Mouse (Mus musculus) stomach, embryonic 14.5 days (tissue): Measurements from ENCODE around the gene Mei1. TPM values are rescaled to one million over a fixed set of nuclear protein-coding genes. Genes with fewer than 3 reads are reported as not detected.

ENCODE experiments used
- ATAC-seq: fragments of 200-750 bp; cut with Nextera tagmentation; 2 replicates; pipeline ENCODE4 v1.8.0; 2017; ENCODE audit warnings: low read depth, moderate TSS enrichment; ENCODE audit not compliant: insufficient number of reproducible peaks, insufficient read depth, low FRiP score
- H3K27ac ChIP-seq: fragments of 300-500 bp; sonication (generic); 2 replicates; pipeline ENCODE4 v1.5.1; 2014; ENCODE audit warnings: mild to moderate bottlenecking, low read length, moderate library complexity, mixed read lengths
- H3K27me3 ChIP-seq: fragments of 300-500 bp; sonication (generic); 2 replicates; pipeline ENCODE4 v1.6.1; 2014; ENCODE audit warnings: low read length, control low read depth, mixed read lengths; ENCODE audit not compliant: control insufficient read depth, insufficient read depth
- H3K36me3 ChIP-seq: fragments of 300-500 bp; sonication (generic); 2 replicates; pipeline ENCODE4 v1.6.1; 2014; ENCODE audit warnings: mild to moderate bottlenecking, control low read depth, low read length, moderate library complexity, mixed read lengths; ENCODE audit not compliant: control insufficient read depth, insufficient read depth
- H3K4me1 ChIP-seq: fragments of 300-500 bp; sonication (generic); 2 replicates; pipeline ENCODE4 v1.6.1; 2014; ENCODE audit warnings: low read length, control low read depth, mixed read lengths; ENCODE audit not compliant: control insufficient read depth, insufficient read depth
- H3K4me2 ChIP-seq: fragments of 300-500 bp; sonication (generic); replicated peaks from 2 replicates; pipeline ENCODE4 v1.6.1; 2014; ENCODE audit warnings: low read depth, low read length, control low read depth
- H3K4me3 ChIP-seq: fragments of 300-500 bp; sonication (generic); 2 replicates; pipeline ENCODE4 v1.5.1; 2014; ENCODE audit warnings: low read depth, low read length, control low read depth
- H3K9ac ChIP-seq: fragments of 300-500 bp; sonication (generic); replicated peaks from 2 replicates; pipeline ENCODE4 v1.6.1; 2014; ENCODE audit warnings: low read depth, mild to moderate bottlenecking, control low read depth, low read length, moderate library complexity, mixed read lengths
- H3K9me3 ChIP-seq: fragments of 300-500 bp; sonication (generic); 2 replicates; pipeline ENCODE4 v1.6.1; 2016; ENCODE audit warnings: low read depth, low read length, control low read depth; ENCODE audit not compliant: control insufficient read depth
- WGBS: fragments of 180-500 bp; shearing (Covaris S2); extraction: QIAGEN DNeasy Blood & Tissue Kit; methylation state at CpG from one replicate; pipeline ENCODE4 v1.1.7; 2014; 5-methylcytosine and 5-hydroxymethylcytosine counted together
- polyA plus RNA-seq: library from polyadenylated mRNA; unstranded; fragments of >200 nt; fragmentation: Nextera tagmentation; extraction: Ambion mirVana; gene quantifications from 2 replicates; pipeline ENCODE4 v1.2.1, GENCODE M21; 2014

Mei1 gene
- polyA plus RNA-seq, 1 experiment from 2014 or later, result 0.09 TPM

DNA sequence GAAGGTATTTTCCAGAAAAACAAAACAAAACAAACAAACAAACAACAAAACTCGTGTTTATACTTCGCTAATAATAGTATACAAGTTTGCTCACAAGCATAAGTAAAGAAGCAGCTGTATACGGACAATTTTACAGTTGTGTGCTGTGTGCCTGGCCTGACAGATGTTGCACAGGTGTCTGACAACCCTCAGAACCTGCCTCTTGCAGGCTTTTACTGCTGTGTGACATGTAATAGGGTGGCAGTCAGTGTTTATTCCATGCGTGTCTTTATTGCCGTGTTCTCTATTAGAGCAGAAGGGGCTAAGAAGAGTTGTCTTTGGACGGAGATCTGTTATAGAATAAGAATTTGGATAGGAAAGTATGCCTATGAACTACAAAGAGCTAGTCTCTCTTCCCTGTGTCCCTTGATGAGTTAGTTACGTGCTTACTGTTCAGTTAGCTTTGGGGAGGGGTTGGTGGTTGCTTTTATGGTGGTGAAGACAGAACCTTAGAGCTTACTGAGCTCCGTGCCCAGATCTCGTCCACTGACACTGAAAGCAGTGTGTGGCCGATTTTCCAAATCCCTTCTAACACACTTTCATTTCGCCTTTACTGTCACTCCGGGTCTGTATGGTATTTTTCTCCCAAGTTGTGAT lies 92.3 kb downstream of the Mei1 start:
- Histone ChIP-seq H3K9me3 (no peaks in the 10 kb centered on the region), H3K4me1 (peaks cover 54% of the 10 kb centered on the region), H3K4me3 (no peak overlapping the region), H3K4me2 (no peak overlapping the region), H3K27me3 (no peaks in the 10 kb centered on the region), H3K36me3 (no peaks in the 10 kb centered on the region), H3K9ac (no peak overlapping the region), H3K27ac (no peak overlapping the region)
- 89% methylated on average over 12 of the region's 12 CpGs for WGBS
- no peak for ATAC-seq

DNA sequence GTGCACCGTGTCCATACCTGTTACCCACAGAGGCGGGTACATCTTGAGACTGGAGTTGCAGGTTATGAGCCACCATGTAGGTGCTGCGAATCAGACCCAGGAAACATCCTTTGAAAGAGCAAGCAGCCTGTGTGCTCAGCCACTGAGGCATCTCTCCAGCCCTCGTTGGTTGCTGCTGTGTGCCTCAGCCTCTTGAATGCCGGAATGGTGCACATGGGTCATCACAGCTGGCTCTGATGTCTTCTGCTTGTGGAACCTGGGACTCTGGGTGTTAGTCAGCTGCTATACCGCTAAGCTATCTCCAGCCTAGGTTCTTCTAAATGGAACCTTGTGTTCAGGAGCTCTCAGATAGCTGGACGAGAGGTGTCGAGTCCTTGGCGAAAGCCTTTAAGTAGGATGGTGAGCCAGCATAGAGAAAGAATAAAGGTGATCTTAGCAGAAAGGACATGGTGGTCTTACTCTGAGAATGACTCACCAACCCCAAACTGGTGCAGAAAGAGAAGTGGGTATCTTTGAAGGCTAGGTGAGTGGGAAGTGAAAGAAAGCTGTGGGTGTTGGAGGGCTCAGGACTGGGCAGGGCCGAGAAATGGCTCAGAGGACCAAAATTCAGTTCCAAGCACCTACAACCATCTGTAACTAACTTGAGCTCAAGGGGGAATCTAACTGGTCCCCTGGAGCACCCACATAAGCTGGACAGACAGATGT lies 93.7 kb downstream of the Mei1 start:
- ATAC-seq, result no peak
- peak overlapping the region; percentile 69 for H3K27ac ChIP-seq
- H3K4me3 ChIP-seq, result no peak overlapping the region
- 0 out of 2 replicates have a peak, but pooled peaks cover 5% of the 10 kb centered on the region for H3K36me3 ChIP-seq
- no peaks in the 10 kb centered on the region for H3K27me3 ChIP-seq
- H3K9ac ChIP-seq, result no peak overlapping the region
- no peak overlapping the region for H3K4me2 ChIP-seq
- no peaks in the 10 kb centered on the region for H3K9me3 ChIP-seq
- WGBS, result 84% methylated on average over 10 of the region's 10 CpGs
- peaks cover 48% of the 10 kb centered on the region for H3K4me1 ChIP-seq

DNA sequence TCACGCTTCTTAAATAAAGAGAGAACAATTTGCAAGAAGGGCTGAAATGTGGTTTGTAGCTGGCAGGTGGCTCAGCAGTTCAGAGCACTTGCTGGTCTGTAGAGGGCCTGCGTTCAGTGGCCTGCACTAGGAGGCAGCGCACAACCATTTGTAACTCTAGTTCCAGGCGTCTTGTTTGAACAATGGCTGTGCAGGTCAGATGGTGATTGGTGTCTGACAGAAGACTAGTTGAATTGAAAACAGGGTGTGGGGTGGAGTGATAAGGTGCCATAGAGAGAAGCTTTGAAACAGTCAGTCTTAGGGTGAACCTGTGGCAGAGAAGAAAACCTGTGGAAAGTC lies 94.2 kb downstream of the Mei1 start:
- WGBS, result 47% methylated on average over 4 of the region's 4 CpGs
- Histone ChIP-seq H3K27ac (peak overlapping the region; percentile 69), H3K4me3 (no peak overlapping the region), H3K36me3 (0 out of 2 replicates have a peak, but pooled peaks cover 5% of the 10 kb centered on the region), H3K9me3 (no peaks in the 10 kb centered on the region), H3K9ac (no peak overlapping the region), H3K4me2 (no peak overlapping the region), H3K27me3 (no peaks in the 10 kb centered on the region), H3K4me1 (peaks cover 43% of the 10 kb centered on the region)
- peak; percentile 57; the same call in 1 of the 2 replicates for ATAC-seq

- Histone ChIP-seq H3K4me3 (no peak overlapping the region), H3K4me1 (peaks cover 38% of the 10 kb centered on the region), H3K36me3 (0 out of 2 replicates have a peak, but pooled peaks cover 5% of the 10 kb centered on the region), H3K9me3 (no peaks in the 10 kb centered on the region), H3K9ac (no peak overlapping the region), H3K27ac (peak overlapping the region; percentile 69), H3K4me2 (no peak overlapping the region), H3K27me3 (no peaks in the 10 kb centered on the region)
- WGBS, result 59% methylated on average over 7 of the region's 7 CpGs
- ATAC-seq, result peak; percentile 53; the same call in 1 of the 2 replicates
Measured at GRCm38 (mm10) chr15:82164496-82164895, 94.7 kb downstream of the Mei1 start.

GRCm38 (mm10) chr15:82165332-82166239 lies 95.8 kb downstream of the Mei1 start:
- Histone ChIP-seq H3K4me2 (no peak overlapping the region), H3K4me3 (no peak overlapping the region), H3K4me1 (peaks cover 35% of the 10 kb centered on the region), H3K9ac (no peak overlapping the region), H3K27ac (no peak overlapping the region; the same call in 1 of the 2 replicates), H3K9me3 (no peaks in the 10 kb centered on the region), H3K27me3 (no peaks in the 10 kb centered on the region), H3K36me3 (peaks cover 14% of the 10 kb centered on the region; the same call in 1 of the 2 replicates)
- WGBS, result 52% methylated on average over 8 of the region's 8 CpGs
- ATAC-seq, result peak; percentile 34; the same call in 1 of the 2 replicates

DNA sequence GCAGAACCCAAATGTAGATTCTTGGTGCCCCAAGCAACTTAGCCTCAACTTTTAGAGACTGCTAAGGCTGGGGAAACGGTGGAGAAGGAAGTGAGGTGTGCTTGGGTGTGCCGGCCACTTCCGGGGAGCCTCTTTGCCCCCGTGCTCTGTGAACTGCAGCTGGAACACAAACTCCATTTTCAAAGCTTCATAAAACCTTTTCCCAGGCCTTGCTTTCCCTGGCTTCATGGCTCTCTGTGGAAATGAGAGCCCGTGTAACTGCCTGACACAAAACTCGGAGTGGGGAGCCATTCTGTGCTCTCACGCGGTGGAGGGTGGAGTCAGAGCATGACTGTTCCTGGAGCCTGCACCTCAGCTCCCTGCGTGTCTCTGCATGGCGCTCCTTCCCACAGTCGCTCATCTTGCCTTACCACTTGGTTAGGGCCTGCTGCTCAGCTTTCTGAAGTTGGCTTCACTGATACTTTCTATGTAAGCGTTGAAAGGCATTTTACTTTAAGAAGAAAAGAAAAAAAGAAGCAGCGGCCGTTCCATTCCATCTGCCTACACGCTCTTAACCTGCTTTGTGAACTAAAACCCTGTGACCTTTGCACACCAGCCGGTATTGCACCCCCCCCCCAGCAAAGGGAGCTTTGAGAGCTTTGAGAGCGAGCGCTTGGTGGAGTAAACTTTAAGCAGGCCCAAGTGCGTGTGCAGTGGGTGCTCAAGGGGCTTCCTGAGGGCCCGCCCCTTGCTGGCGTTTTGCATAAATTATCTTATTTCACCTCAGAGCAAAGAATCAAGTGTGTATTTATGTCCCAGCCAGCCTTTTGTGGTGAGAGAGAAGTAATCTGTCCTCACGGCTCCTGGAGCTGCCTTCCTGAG lies 96.7 kb downstream of the Mei1 start:
- H3K9ac ChIP-seq, result peak overlapping the region; percentile 18; the same call in 1 of the 2 replicates
- H3K9me3 ChIP-seq, result no peaks in the 10 kb centered on the region
- H3K27ac ChIP-seq, result peak overlapping the region; percentile 71
- WGBS, result 42% methylated on average over 22 of the region's 22 CpGs
- ATAC-seq, result no peak
- H3K4me2 ChIP-seq, result no peak overlapping the region
- H3K36me3 ChIP-seq, result peaks cover 23% of the 10 kb centered on the region
- peaks cover 27% of the 10 kb centered on the region for H3K4me1 ChIP-seq
- no peak overlapping the region for H3K4me3 ChIP-seq
- no peaks in the 10 kb centered on the region for H3K27me3 ChIP-seq

DNA sequence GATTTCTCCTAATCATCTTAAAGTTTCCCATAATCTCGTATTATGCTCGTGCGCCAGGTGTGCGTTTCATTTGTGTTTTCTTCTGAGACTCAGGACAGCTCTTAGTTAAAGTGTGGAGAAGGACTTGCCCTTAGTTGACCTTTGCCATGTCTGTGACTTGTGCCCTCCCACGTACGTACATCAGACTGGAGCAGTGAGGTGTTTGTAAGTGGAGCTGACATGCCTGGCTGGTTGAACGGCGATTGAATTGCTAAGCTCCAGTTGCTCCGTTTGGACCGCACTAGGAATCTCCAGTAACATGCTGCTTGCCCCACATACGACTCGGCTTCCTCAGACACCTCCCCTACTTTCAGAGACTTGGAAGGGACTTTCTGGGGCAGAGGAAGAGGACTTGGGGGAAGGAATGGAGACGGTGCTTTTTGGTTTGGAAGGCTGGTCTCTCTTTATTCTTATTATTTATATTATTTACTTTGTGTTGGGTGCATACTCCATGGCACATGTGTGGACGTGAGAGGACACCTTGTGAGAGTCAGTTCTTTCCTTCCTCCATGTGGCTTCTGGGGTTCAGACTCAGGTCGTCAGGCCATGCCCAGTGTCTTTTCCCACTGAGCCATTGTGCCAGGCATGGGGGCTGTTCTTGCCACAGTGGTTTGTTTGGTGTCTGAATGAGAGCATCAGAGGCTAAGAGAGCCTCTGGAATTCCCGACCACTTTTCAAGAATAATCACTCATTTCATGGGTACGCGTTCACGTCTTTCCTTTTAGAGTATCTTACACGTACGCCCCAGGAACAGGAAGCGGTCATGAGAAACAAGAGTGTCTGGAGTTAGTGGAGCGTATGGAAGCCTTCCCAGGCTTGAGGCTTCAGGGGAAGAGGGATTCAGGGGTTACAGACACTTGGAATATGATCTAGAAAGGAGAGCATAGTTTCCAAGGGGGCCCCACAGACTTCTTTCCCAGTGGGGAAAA lies 97.7 kb downstream of the Mei1 start:
- Histone ChIP-seq H3K4me3 (no peak overlapping the region), H3K4me1 (peaks cover 25% of the 10 kb centered on the region), H3K4me2 (no peak overlapping the region), H3K27ac (peak overlapping the region; percentile 71; the same call in 1 of the 2 replicates), H3K9me3 (no peaks in the 10 kb centered on the region), H3K36me3 (peaks cover 33% of the 10 kb centered on the region), H3K9ac (no peak overlapping the region), H3K27me3 (no peaks in the 10 kb centered on the region)
- 55% methylated on average over 23 of the region's 23 CpGs for WGBS
- ATAC-seq, result no peak
